Comparison of ENCODE assay signal across 14 mouse cellular contexts in the genomic region with DNA sequence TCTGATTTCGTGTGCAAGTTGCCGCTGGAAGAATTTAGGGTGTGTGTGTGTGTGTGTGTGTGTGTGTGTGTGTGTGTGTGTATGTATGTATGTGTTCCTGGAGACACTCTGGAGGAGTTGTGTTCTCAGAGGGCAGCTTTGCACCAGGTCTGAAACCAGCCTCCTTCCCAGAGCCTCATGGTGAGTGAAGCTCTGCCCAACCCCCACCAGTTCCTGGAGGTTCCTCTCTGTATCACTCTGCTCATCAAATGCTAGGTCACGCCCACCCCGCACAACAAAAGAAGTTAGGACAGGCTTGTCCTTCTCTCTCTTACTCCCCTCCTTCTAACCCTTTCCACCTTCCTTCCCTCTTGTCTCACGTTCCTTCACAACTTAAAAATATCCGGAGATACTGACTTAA.
DNase-seq lines count a peak whose midpoint lies in the region; ATAC-seq lines count a peak whose summit lies in the region.
"Had no signal": no experiment of that assay in that cellular context is flagged by ENCODE, and none has a peak within 500 bp of the region (broad histone marks: within the 10 kb centered on the region; RNA-seq: fewer than 3 reads in every experiment).

No protein-coding gene starts in this region.

- no peaks in the 10 kb centered on the region for H3K9me3 ChIP-seq in heart, embryonic 12.5 days (replicated peaks)
- H3K9me3 ChIP-seq in neural tube, embryonic 12.5 days = no peaks in the 10 kb centered on the region
- H3K9me3 ChIP-seq in neural tube, embryonic 15.5 days (replicated peaks) = no peaks in the 10 kb centered on the region
- H3K9me3 ChIP-seq: embryonic facial prominence, embryonic 13.5 days; heart, embryonic 13.5 days; limb, embryonic 15.5 days had no signal

- intact Hi-C loops in left cerebral cortex, postnatal 25 days (cut with DNase I) = no loop called here

- H3K27me3 ChIP-seq in heart, embryonic 12.5 days (replicated peaks) = no peaks in the 10 kb centered on the region
- no peaks in the 10 kb centered on the region for H3K27me3 ChIP-seq in neural tube, embryonic 12.5 days (replicated peaks)
- no peaks in the 10 kb centered on the region for H3K27me3 ChIP-seq in neural tube, embryonic 15.5 days (replicated peaks)
- H3K27me3 ChIP-seq: embryonic facial prominence, embryonic 13.5 days; heart, embryonic 13.5 days; limb, embryonic 15.5 days had no signal

- no peak overlapping the region for H3K9ac ChIP-seq in heart, embryonic 12.5 days
- H3K9ac ChIP-seq in neural tube, embryonic 12.5 days = no peak overlapping the region
- no peak overlapping the region for H3K9ac ChIP-seq in neural tube, embryonic 15.5 days (replicated peaks)
- H3K9ac ChIP-seq: embryonic facial prominence, embryonic 13.5 days; heart, embryonic 13.5 days; limb, embryonic 15.5 days had no signal

- H3K27ac ChIP-seq in heart, embryonic 12.5 days (ENCODE audit: poor library complexity, severe bottlenecking) = no peak overlapping the region
- H3K27ac ChIP-seq in neural tube, embryonic 12.5 days = no peak overlapping the region
- no peak overlapping the region for H3K27ac ChIP-seq in neural tube, embryonic 15.5 days (replicated peaks)
- H3K27ac ChIP-seq: embryonic facial prominence, embryonic 13.5 days; heart, embryonic 13.5 days; limb, embryonic 15.5 days; macrophage had no signal

- no peak for ATAC-seq in heart, embryonic 12.5 days (ENCODE audit: insufficient number of reproducible peaks, low FRiP score)
- peak; percentile 44; the same call in 1 of the 2 replicates for ATAC-seq in neural tube, embryonic 12.5 days (ENCODE audit: low FRiP score, low read depth)
- ATAC-seq in neural tube, embryonic 15.5 days (ENCODE audit: low FRiP score) = no peak
- ATAC-seq: intestine, embryonic 16.5 days had no signal

- 0 out of 2 replicates have a peak, but pooled peaks cover 9% of the 10 kb centered on the region for H3K36me3 ChIP-seq in heart, embryonic 12.5 days
- H3K36me3 ChIP-seq in neural tube, embryonic 12.5 days = peaks cover 4% of the 10 kb centered on the region; the same call in 1 of the 2 replicates
- H3K36me3 ChIP-seq in neural tube, embryonic 15.5 days = no peaks in the 10 kb centered on the region
- H3K36me3 ChIP-seq: limb, embryonic 15.5 days had no signal

- DNase-seq in heart, adult 11 months = peak; percentile 69
- peak; percentile 67 for DNase-seq in embryo, embryonic 11 days
- DNase-seq in retina, embryonic 14.5 days (ENCODE audit: low spot score) = peak; percentile 59
- no peak for DNase-seq in left cerebral cortex, postnatal 25 days (ENCODE audit: low spot score in 2 of 2)
- DNase-seq in gastrocnemius, postnatal 10 days = no peak
- DNase-seq: B cell, adult 2 months had no signal

- H3K4me1 ChIP-seq in heart, embryonic 12.5 days (replicated peaks) = no peaks in the 10 kb centered on the region; the same call in 1 of the 2 replicates
- H3K4me1 ChIP-seq in neural tube, embryonic 12.5 days = 0 out of 2 replicates have a peak, but pooled peaks cover 4% of the 10 kb centered on the region
- peaks cover 18% of the 10 kb centered on the region; the same call in 1 of the 2 replicates for H3K4me1 ChIP-seq in neural tube, embryonic 15.5 days
- H3K4me1 ChIP-seq: heart, embryonic 13.5 days; limb, embryonic 15.5 days had no signal

- no peak overlapping the region for H3K4me3 ChIP-seq in heart, embryonic 12.5 days
- H3K4me3 ChIP-seq in neural tube, embryonic 12.5 days = no peak overlapping the region
- H3K4me3 ChIP-seq in neural tube, embryonic 15.5 days (replicated peaks) = no peak overlapping the region
- H3K4me3 ChIP-seq: embryonic facial prominence, embryonic 13.5 days; heart, embryonic 13.5 days; limb, embryonic 15.5 days had no signal

- no peak overlapping the region for H3K4me2 ChIP-seq in heart, embryonic 12.5 days
- H3K4me2 ChIP-seq in neural tube, embryonic 12.5 days (replicated peaks) = no peak overlapping the region
- H3K4me2 ChIP-seq in neural tube, embryonic 15.5 days = no peak overlapping the region
- H3K4me2 ChIP-seq: embryonic facial prominence, embryonic 13.5 days; heart, embryonic 13.5 days; limb, embryonic 15.5 days had no signal

- WGBS in heart, embryonic 12.5 days = 34% methylated on average over 6 of the region's 6 CpGs
- WGBS in neural tube, embryonic 12.5 days = 25% methylated on average over 6 of the region's 6 CpGs
- WGBS in neural tube, embryonic 15.5 days = 36% methylated on average over 6 of the region's 6 CpGs

Comparison
In these comparisons a context has a peak if more than half of its experiments do, and no peak if none do; other contexts are left out.
1. DNase-seq: peak in heart, adult 11 months (single experiment), embryo, embryonic 11 days (single experiment) and retina, embryonic 14.5 days (single experiment); none in left cerebral cortex, postnatal 25 days (0 of 2) and gastrocnemius, postnatal 10 days (single experiment).